Mouse (Mus musculus) kidney, postnatal 0 days (tissue): ENCODE results near the gene Trap1. TPM values are rescaled to one million over a fixed set of nuclear protein-coding genes. Genes with fewer than 3 reads are reported as not detected.

Source experiments
- ATAC-seq: fragments of 200-750 bp; cut with Nextera tagmentation; replicated peaks from 2 replicates; pipeline ENCODE4 v1.8.0; 2017; ENCODE audit warnings: low read depth, moderate number of reproducible peaks, moderate TSS enrichment, moderate library complexity; ENCODE audit not compliant: low FRiP score
- DNase-seq: peaks from one replicate; pipeline ENCODE4 v3.0.0-alpha.2; 2016; ENCODE audit warnings: low spot score
- H3K27ac ChIP-seq: fragments of 300-500 bp; sonication (generic); 2 replicates; pipeline ENCODE4 v1.5.1; 2014; ENCODE audit warnings: mild to moderate bottlenecking
- H3K27me3 ChIP-seq: fragments of 300-500 bp; sonication (generic); 2 replicates; pipeline ENCODE4 v1.6.1; 2014; ENCODE audit warnings: low read length, mixed read lengths; ENCODE audit not compliant: insufficient read depth
- H3K36me3 ChIP-seq: fragments of 300-500 bp; sonication (generic); 2 replicates; pipeline ENCODE4 v1.6.1; 2014; ENCODE audit warnings: low read length, mixed read lengths; ENCODE audit not compliant: insufficient read depth
- H3K4me1 ChIP-seq: fragments of 300-500 bp; sonication (generic); replicated peaks from 2 replicates; pipeline ENCODE4 v1.6.1; 2014; ENCODE audit warnings: antibody characterized with exemption, low read length, mixed read lengths; ENCODE audit not compliant: insufficient read depth
- H3K4me2 ChIP-seq: fragments of 300-500 bp; sonication (generic); 2 replicates; pipeline ENCODE4 v1.6.1; 2014; ENCODE audit warnings: mild to moderate bottlenecking, low read length, moderate library complexity, mixed read lengths
- H3K4me3 ChIP-seq: fragments of 300-500 bp; sonication (generic); replicated peaks from 2 replicates; pipeline ENCODE4 v1.5.1; 2014; ENCODE audit warnings: low read depth, low read length
- H3K9ac ChIP-seq: fragments of 300-500 bp; sonication (generic); 2 replicates; pipeline ENCODE4 v1.6.1; 2014; ENCODE audit warnings: low read depth, low read length
- H3K9me3 ChIP-seq: fragments of 300-500 bp; sonication (generic); replicated peaks from 2 replicates; pipeline ENCODE4 v1.6.1; 2016; ENCODE audit warnings: low read length, inconsistent platforms, mixed read lengths
- CTCF ChIP-seq: IDR thresholded peaks from 2 replicates; pipeline ENCODE4 v1.5.1; 2016; ENCODE audit warnings: antibody characterized with exemption, low read depth, mild to moderate bottlenecking, moderate library complexity
- WGBS: fragments of 180-500 bp; shearing (Covaris S2); extraction: QIAGEN DNeasy Blood & Tissue Kit; methylation state at CpG from one replicate; pipeline ENCODE4 v1.1.7; 2014; 5-methylcytosine and 5-hydroxymethylcytosine counted together
- polyA plus RNA-seq: library from polyadenylated mRNA; unstranded; fragments of >200 nt; fragmentation: Nextera tagmentation; extraction: Ambion mirVana; gene quantifications from 2 replicates; pipeline ENCODE4 v1.2.1, GENCODE M21; 2015

Trap1 gene
- 89.9 and 94.6 TPM in 2 replicates for polyA plus RNA-seq

DNA sequence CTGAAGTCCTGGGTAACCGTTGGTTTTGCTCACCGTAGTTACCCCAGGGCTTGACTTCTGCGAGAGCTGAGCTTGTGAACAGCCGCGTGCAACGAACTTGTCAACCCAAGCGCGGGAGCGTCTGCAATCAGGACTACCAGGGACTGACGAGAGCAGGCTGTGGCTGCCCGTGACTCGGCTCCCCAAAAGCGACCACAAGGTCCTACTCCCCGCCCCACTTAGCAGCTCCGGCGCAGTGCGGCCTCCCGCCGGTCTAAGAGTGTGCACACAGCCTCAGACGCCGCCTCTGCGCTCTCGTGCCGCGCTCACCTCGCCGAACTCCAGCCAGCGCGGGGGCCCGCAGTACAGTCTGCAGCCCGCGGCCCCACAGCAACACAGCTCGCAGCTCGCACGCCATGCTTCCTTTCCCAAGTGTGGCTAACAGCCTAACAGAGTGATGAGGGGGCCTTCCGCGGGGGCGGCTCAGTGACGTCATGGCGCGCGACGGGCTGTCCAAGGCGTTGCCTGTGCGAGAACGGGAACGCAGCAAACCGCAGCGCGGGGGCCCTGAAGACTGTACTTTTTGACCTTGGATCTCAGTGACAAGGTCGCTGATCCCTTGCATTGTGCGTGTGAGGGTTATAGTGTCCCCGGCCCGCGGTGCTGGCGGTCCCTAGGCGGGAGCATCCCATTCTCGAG lies at the start of gene Trap1:
Trap1 (minus strand) TSS at position 444 of the 678 bp plus-strand sequence.
- WGBS = under 1% methylated on average over 58 of the region's 58 CpGs
- peak within 1 kb of the TSS; percentile 92 for H3K9ac ChIP-seq

DNA sequence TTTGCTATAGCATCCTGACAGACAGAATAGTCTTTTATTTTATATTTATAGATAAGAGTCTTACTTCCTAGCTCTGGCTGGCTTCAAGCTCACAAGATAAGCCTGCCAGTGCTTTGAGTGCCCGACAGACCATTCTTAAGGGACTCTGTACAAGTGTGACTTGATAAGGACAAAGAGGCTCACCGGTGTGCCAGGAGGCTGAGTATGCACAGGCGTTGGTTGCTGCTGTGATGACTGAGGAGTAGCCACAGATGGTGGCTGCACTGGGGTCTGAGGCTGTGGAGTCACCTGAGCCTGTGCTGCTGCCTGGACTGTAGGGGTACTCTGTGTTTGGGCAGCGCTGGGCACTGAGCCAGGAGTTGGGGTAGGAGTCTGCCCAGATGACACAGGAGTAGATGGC lies 39.4 kb upstream of the Trap1 start:
- Histone ChIP-seq H3K4me3 (no peak overlapping the region), H3K36me3 (peaks cover 67% of the 10 kb centered on the region), H3K9ac (no peak overlapping the region), H3K4me2 (no peak overlapping the region), H3K27ac (no peak overlapping the region), H3K27me3 (no peaks in the 10 kb centered on the region), H3K9me3 (no peaks in the 10 kb centered on the region), H3K4me1 (no peaks in the 10 kb centered on the region)
- ATAC-seq (no peak), DNase-seq (no peak)
- no peak for TF ChIP-seq CTCF
- 92% methylated on average over 4 of the region's 4 CpGs for WGBS

More for the DNA sequence above, at the start of gene Trap1:
- peak within 1 kb of the TSS; percentile 90 for H3K27ac ChIP-seq
- ATAC-seq (peak; percentile 96), DNase-seq (peak; percentile 93)
- H3K27me3 ChIP-seq = no peaks in the 10 kb centered on the region
- peaks cover 5% of the 10 kb centered on the region; the same call in 1 of the 2 replicates for H3K36me3 ChIP-seq
- H3K9me3 ChIP-seq = no peaks in the 10 kb centered on the region
- peaks cover 8% of the 10 kb centered on the region for H3K4me1 ChIP-seq
- peak within 1 kb of the TSS; percentile 92 for H3K4me3 ChIP-seq
- peak within 1 kb of the TSS; percentile 70 for H3K4me2 ChIP-seq
- TF ChIP-seq CTCF = no peak

DNA sequence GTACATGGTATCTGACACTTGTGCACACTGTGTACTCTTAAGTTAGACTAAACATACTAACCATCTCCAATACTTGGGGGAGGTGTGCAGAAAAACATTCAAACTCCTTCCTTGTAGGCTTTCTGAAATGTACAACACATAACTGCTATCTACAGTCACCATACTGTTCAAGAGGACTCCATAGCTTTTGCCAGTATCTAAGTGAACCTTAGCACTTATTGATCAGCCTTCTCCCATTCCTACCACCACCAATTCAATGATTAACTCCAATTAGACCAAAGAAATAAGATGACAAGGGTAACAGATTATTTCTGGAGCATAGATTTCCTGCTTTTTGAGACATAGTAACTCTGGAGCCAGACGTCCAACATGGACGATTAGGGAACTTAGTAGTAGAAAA lies 22.7 kb upstream of the Trap1 start:
- TF ChIP-seq CTCF = no peak
- H3K27ac ChIP-seq = no peak overlapping the region
- DNase-seq (no peak), ATAC-seq (no peak)
- no peak overlapping the region for H3K4me3 ChIP-seq
- WGBS = 92% methylated on average over 2 of the region's 2 CpGs
- no peaks in the 10 kb centered on the region for H3K9me3 ChIP-seq
- H3K9ac ChIP-seq = no peak overlapping the region
- no peaks in the 10 kb centered on the region for H3K27me3 ChIP-seq
- H3K36me3 ChIP-seq = peaks cover 47% of the 10 kb centered on the region
- no peaks in the 10 kb centered on the region for H3K4me1 ChIP-seq
- H3K4me2 ChIP-seq = no peak overlapping the region

DNA sequence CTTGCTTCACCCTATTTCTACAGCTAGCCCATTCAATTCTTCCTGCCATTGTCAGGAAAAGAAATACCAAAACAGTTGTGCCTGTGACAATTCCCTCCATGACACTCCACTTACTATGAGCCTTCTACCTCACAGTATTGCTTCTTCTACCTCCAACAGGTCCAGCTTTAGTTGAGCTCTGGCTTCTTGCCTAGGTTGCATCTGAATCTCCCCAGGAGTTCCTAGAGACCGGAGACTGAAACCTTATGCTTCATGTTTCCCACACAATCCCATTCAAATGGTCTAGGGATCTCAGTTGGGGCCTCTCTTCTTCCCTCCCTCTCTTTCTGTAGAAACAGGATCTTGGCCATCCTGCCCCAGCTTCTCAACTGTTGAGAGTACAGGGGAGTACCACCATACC lies 19.9 kb upstream of the Trap1 start:
- WGBS = 100% methylated on average over 1 of the region's 1 CpGs
- Histone ChIP-seq H3K27ac (no peak overlapping the region), H3K27me3 (no peaks in the 10 kb centered on the region), H3K4me2 (no peak overlapping the region), H3K9ac (no peak overlapping the region), H3K9me3 (no peaks in the 10 kb centered on the region), H3K4me1 (no peaks in the 10 kb centered on the region), H3K36me3 (peaks cover 68% of the 10 kb centered on the region), H3K4me3 (no peak overlapping the region)
- TF ChIP-seq CTCF = no peak
- ATAC-seq (no peak), DNase-seq (no peak)

DNA sequence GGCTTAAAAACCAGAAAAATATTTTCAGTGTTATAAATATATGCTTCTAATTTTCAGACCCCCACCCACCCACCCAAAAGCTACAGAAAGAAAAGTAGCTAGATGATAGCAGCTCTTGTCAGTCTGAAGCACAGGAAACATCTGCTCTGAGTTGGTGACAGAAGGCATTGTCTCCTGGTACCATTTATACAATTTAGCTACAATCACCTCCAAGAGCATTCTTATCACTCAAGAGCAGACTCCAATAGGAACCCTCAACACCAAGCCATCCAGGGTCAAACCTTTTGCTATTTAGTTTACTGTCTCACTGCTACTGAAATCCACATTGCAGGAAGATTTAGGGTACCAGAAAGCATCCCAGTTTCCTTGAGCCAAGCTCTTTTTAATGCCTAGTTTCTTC lies 19.3 kb upstream of the Trap1 start:
- peaks cover 73% of the 10 kb centered on the region for H3K36me3 ChIP-seq
- no peak for ATAC-seq
- H3K9ac ChIP-seq = no peak overlapping the region
- TF ChIP-seq CTCF = no peak
- H3K9me3 ChIP-seq = no peaks in the 10 kb centered on the region
- no peak overlapping the region for H3K4me2 ChIP-seq
- H3K4me1 ChIP-seq = no peaks in the 10 kb centered on the region
- no peaks in the 10 kb centered on the region for H3K27me3 ChIP-seq
- H3K4me3 ChIP-seq = no peak overlapping the region
- no peak overlapping the region for H3K27ac ChIP-seq
- no peak for DNase-seq

DNA sequence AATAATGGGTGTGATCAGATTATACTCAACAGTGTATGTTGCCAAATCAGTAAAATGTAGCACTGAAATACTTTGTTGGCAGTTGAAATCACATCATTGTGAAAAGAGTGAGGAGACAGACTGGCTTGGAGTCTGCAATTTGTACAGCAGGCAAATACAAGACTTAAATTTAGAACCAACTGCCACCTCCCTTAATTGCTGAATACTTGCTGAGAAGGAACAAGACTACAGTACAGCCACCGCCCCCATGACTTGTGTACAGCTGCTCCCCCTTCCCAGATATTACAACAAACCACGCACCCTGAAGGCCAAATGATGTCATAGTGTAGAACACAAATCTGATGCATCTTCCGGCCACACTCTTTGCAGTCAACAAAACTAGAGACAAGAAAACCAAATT lies 18.5 kb upstream of the Trap1 start:
- Histone ChIP-seq H3K36me3 (peaks cover 75% of the 10 kb centered on the region), H3K4me3 (no peak overlapping the region), H3K27me3 (no peaks in the 10 kb centered on the region), H3K27ac (no peak overlapping the region), H3K4me2 (no peak overlapping the region), H3K4me1 (no peaks in the 10 kb centered on the region), H3K9ac (no peak overlapping the region), H3K9me3 (no peaks in the 10 kb centered on the region)
- ATAC-seq = no peak
- no peak for DNase-seq
- WGBS = 96% methylated on average over 3 of the region's 3 CpGs
- TF ChIP-seq CTCF = no peak
